Comparison of ENCODE assay signal across 18 mouse cellular contexts in genomic region chr19:11048009-11048408, GRCm38 (mm10). TPM values are rescaled to one million over a fixed set of nuclear protein-coding genes. Genes with fewer than 3 reads are reported as not detected.
A peak's percentile ranks its signal among the peaks of the same experiment; 100 is the strongest.
DNase-seq lines count a peak whose midpoint lies in the region; ATAC-seq and TF ChIP-seq lines count a peak whose summit lies in the region.
"Had no signal": no experiment of that assay in that cellular context is flagged by ENCODE, and none has a peak within 500 bp of the region (broad histone marks: within the 10 kb centered on the region; RNA-seq: fewer than 3 reads in every experiment).

No protein-coding gene starts in this region.

- H3K9ac ChIP-seq in liver, adult 2 months (ENCODE audit: low read depth, low read length), result no peak overlapping the region
- H3K9ac ChIP-seq in hindbrain, embryonic 11.5 days (ENCODE audit: low read depth, low read length), result no peak overlapping the region

- peak; percentile 52 for DNase-seq in liver, adult 2 months (ENCODE audit: extremely low read depth, low read depth, low spot score)
- DNase-seq in liver, result no peak
- peak; percentile 47 to 53 for DNase-seq in B cell, adult 2 months
- peak; percentile 50 for DNase-seq in T-cell, adult 2 months (ENCODE audit: low spot score)
- DNase-seq in hindbrain, embryonic 11.5 days (ENCODE audit: low spot score), result no peak
- DNase-seq in yolk sac, embryonic 10.5 days (ENCODE audit: low spot score), result no peak
- DNase-seq: adrenal gland, postnatal 36 days; cerebellum, adult 11-12 months; embryo, embryonic 11 days; kidney, postnatal 4 days had no signal

- H3K9me3 ChIP-seq in hindbrain, embryonic 11.5 days (ENCODE audit: control insufficient read depth, low read length), result no peaks in the 10 kb centered on the region

- H3K4me2 ChIP-seq in hindbrain, embryonic 11.5 days (replicated peaks; ENCODE audit: low read depth, low read length), result no peak overlapping the region

- no peaks in the 10 kb centered on the region for H3K27me3 ChIP-seq in liver, adult 2 months (ENCODE audit: control insufficient read depth, insufficient read depth, low read length)
- H3K27me3 ChIP-seq in hindbrain, embryonic 11.5 days (ENCODE audit: control insufficient read depth, insufficient read depth, low read length), result no peaks in the 10 kb centered on the region

- TF ChIP-seq CTCF in liver, adult 2 months (IDR thresholded peaks at IDR 0.05; ENCODE audit: low read depth, low read length), result no peak

- no peak overlapping the region for H3K4me3 ChIP-seq in liver, adult 2 months (ENCODE audit: insufficient read depth, low read depth, low read length)
- H3K4me3 ChIP-seq in hindbrain, embryonic 11.5 days (ENCODE audit: low read depth, low read length), result no peak overlapping the region

- H3K27ac ChIP-seq in liver, adult 2 months (replicated peaks; ENCODE audit: insufficient read depth, low read depth, low read length), result peak overlapping the region; percentile 23; the same call in 1 of the 2 replicates
- H3K27ac ChIP-seq in hindbrain, embryonic 11.5 days (ENCODE audit: low read depth, low read length), result no peak overlapping the region

- H3K4me1 ChIP-seq in liver, adult 2 months (ENCODE audit: control insufficient read depth, insufficient read depth, low read length), result peaks cover 21% of the 10 kb centered on the region
- H3K4me1 ChIP-seq in hindbrain, embryonic 11.5 days (replicated peaks; ENCODE audit: control insufficient read depth, insufficient read depth, low read length), result no peaks in the 10 kb centered on the region

- no peak for TF ChIP-seq POLR2A in liver, adult 2 months (IDR thresholded peaks at IDR 0.05; ENCODE audit: extremely low read depth, insufficient read depth, low read length)

- ATAC-seq in megakaryocyte progenitor cell, adult 5-6 weeks (replicated peaks; ENCODE audit: poor library complexity), result peak; percentile 48
- no peak for ATAC-seq in hindbrain, embryonic 11.5 days (ENCODE audit: low FRiP score)
- ATAC-seq: lung, postnatal 0 days; midbrain, embryonic 16.5 days had no signal

- H3K79me2 ChIP-seq in liver, adult 2 months (ENCODE audit: control insufficient read depth, insufficient read depth, low read length), result no peaks in the 10 kb centered on the region; the same call in 1 of the 2 replicates

- WGBS in liver, adult 2 months, result 57% methylated on average over 6 of the region's 6 CpGs
- WGBS in hindbrain, embryonic 11.5 days, result 88% methylated on average over 6 of the region's 6 CpGs

- H3K36me3 ChIP-seq in liver, adult 2 months (ENCODE audit: control insufficient read depth, insufficient read depth, low read length), result peaks cover 9% of the 10 kb centered on the region; the same call in 1 of the 2 replicates
- no peaks in the 10 kb centered on the region for H3K36me3 ChIP-seq in hindbrain, embryonic 11.5 days (ENCODE audit: control insufficient read depth, insufficient read depth, low read length)

RNA-seq across cellular contexts. Expression of gene Ms4a18, which starts 30.2 kb away (rescaled TPM):
- total RNA-seq in liver, adult 2 months (2014; rRNA removed), result not detected in 2 replicates
- polyA plus RNA-seq in liver, adult 2 months (2012; rRNA removed), result not detected in 2 replicates
- not detected in 2 replicates for total RNA-seq in megakaryocyte progenitor cell, adult 5-6 weeks (2015)
- total RNA-seq in megakaryocyte progenitor cell, adult 5-6 weeks (2017), result not detected in 2 replicates
- not detected in 2 replicates for polyA plus RNA-seq in hindbrain, embryonic 11.5 days (2014; fragmentation: Nextera tagmentation; extraction: Ambion mirVana)
- total RNA-seq: adrenal gland, postnatal 36 days; gastrocnemius, postnatal 4 days; heart, postnatal 10 days; left cerebral cortex, adult 18-20 months had no signal
- polyA plus RNA-seq: lung, postnatal 0 days; midbrain, embryonic 16.5 days had no signal

RNA-seq across cellular contexts. Expression of gene Ms4a8a, which starts 32.9 kb away (rescaled TPM):
- total RNA-seq in liver, adult 2 months (2014; rRNA removed), result 0.83 and 1.7 TPM in 2 replicates
- 0.78 and 1.9 TPM in 2 replicates for polyA plus RNA-seq in liver, adult 2 months (2012; rRNA removed)
- total RNA-seq in megakaryocyte progenitor cell, adult 5-6 weeks (2015), result 0.17 TPM in 1 of 2 replicates, not detected in the other
- total RNA-seq in megakaryocyte progenitor cell, adult 5-6 weeks (2017), result 1.5 TPM in 1 of 2 replicates, not detected in the other
- not detected in 2 replicates for polyA plus RNA-seq in hindbrain, embryonic 11.5 days (2014; fragmentation: Nextera tagmentation; extraction: Ambion mirVana)
- polyA plus RNA-seq: limb, embryonic 14.5 days; midbrain, embryonic 16.5 days had no signal

RNA-seq across cellular contexts. Expression of gene Ms4a15, which starts 55.0 kb away (rescaled TPM):
- total RNA-seq in liver, adult 2 months (2014; rRNA removed), result not detected in 2 replicates
- polyA plus RNA-seq in liver, adult 2 months (2012; rRNA removed), result not detected in 2 replicates
- total RNA-seq in megakaryocyte progenitor cell, adult 5-6 weeks (2015), result not detected in 2 replicates
- not detected in 2 replicates for total RNA-seq in megakaryocyte progenitor cell, adult 5-6 weeks (2017)
- not detected in 2 replicates for polyA plus RNA-seq in hindbrain, embryonic 11.5 days (2014; fragmentation: Nextera tagmentation; extraction: Ambion mirVana)
- total RNA-seq: adrenal gland, postnatal 36 days; gastrocnemius, postnatal 4 days; heart, postnatal 10 days; left cerebral cortex, adult 18-20 months had no signal
- polyA plus RNA-seq: limb, embryonic 14.5 days; midbrain, embryonic 16.5 days; stomach, embryonic 16.5 days had no signal

Comparison
In these comparisons a context has a peak if more than half of its experiments do, and no peak if none do; other contexts are left out.
1. DNase-seq: peak in liver, adult 2 months (single experiment), B cell, adult 2 months (2 of 2) and T-cell, adult 2 months (single experiment); none in liver (single experiment), hindbrain, embryonic 11.5 days (single experiment) and yolk sac, embryonic 10.5 days (single experiment).